Mouse (Mus musculus) T-cell, adult 2 months (primary cell): ENCODE data around the gene Tmcc2.

Experiments used
- DNase-seq: peaks from one replicate; pipeline ENCODE4 v3.0.0; 2022; ENCODE audit warnings: low spot score

Tmcc2 gene

DNA sequence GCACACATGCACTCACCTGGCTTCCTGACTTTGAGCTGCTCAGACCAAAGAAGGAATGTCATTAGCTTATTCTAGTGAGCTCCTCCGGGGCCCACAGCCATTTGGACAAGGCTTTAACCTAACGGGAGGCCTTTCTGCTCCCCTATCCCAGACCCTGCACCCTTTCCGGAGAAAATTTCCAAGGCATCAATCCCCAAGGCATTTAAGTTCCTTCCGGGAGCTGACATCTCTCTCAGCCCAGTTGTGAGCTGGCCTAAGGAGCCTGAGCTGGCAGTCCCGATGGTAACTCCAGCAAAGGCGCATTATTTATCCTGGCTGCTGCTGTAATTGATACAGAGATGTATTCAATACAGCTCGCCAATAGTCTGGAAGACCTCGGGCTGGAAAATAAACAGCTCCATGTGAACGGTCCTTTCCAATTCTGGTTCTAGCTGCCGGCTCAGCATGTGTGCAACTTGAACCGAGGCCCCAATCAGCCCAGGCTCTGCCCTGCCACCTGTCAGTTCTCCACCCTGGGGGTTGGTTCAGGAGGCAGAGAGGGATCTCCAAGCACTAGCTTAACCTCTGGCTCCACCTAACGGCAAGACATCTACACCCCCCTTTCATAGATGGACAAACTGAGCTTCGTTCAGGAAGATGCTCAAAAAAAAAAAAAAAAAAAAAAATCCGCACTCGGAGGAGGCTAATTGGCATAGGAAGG, 1.0 kb downstream of the Tmcc2 start:
- DNase-seq, result peak; percentile 15

DNA sequence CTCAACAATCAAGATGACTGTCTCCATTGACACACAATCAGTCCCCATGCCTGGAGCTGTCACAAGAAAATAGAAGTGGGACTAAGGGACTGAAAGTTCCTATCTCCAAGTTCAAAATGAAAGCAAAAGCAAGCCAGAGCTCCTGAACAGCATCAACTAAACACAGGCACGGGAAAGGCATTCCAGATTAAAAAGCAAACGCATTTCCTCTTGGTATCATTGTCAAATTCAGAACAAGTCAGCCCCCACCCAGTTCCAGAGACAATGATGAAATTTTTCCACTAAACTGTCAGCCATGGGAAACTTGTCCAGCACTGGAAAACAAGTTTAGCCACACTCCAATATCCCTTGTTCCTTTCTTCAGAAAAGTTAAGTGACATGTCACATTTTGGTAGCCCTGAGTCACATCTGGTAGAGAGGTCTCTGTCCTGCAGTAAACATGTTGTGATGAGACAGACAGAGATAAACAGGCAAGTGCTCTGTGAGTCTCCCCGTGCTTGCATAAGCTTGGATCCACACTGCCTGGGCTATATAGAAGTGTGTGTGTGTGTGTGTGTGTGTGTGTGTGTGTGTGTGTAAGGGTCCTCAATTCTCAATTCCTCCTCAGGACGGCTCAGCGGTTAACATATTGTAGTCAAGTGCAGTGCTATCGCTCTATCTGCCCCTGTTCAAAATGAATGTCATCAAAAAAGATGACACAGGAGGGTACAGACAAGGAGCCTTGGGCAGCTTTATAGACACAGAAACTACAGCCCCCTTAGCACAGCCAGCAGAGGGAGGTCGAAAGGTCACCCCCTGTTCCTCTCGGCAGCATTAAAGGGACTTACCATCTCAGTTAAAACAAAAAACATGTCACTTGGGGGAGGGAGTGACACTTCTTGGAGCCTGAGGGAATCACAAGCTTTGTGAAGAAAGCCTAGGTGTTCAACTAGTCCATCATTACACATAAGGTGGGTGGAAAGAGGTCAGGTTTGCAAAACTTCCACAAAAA, 2.0 kb downstream of the Tmcc2 start:
- DNase-seq, result no peak

DNA sequence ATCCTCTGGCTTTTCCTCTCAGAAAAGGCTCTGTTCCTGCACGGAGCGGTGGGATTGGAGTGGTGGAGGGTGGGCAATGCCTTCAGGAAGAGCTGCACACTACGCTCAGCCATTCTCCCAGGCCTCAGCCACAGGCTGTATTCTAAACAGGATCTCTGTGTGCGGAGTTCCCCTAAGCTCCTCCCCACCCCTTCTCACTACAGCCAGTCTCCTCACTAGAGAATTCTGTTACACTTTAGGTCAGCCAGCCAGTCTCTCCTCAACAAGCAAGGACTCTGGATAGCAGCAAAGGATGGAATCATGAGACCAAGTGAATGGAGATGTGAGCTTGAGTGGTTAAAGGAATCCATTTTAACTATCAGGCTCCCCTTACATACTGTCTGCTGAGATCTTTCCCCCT, 3.1 kb downstream of the Tmcc2 start:
- no peak for DNase-seq

DNA sequence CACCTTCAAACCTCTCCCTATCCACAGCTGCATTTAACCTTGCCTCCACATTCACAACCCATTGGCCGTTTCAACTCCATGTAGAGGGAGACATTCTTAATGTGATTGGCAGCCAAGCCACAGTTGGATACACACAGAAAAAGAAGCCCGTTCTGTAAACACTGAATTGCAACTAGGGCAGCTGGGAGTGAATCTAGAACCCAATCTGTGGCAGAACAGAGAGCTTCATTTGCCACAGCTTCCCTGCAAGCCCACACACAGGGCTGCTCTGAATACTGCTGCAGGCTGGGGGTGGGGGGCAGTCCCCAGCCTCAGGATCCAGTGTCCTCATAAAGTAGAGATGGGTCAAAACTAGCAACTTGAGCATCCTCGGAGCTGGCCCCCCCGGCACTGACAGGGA, 4.8 kb downstream of the Tmcc2 start:
- DNase-seq, result no peak

DNA sequence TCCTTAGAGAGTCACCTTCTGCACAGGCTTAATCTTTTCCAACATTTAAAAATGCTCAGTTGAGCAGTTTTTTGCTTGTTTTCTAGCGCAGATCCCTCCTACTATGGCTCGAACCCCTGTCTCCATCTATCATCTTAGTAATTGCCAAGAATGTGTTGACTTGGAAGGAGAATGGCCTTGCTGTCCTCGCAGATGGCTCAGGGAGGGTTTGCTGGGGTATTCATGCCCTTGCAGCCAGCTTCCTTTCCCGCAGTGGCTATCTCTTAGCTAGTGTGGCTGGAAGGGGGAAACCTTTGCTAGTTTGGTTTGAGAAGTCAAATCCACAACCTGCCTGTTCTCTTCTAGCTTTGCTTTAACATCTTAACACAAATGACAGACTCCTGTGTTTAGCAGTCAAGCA, 5.4 kb downstream of the Tmcc2 start:
- no peak for DNase-seq

DNA sequence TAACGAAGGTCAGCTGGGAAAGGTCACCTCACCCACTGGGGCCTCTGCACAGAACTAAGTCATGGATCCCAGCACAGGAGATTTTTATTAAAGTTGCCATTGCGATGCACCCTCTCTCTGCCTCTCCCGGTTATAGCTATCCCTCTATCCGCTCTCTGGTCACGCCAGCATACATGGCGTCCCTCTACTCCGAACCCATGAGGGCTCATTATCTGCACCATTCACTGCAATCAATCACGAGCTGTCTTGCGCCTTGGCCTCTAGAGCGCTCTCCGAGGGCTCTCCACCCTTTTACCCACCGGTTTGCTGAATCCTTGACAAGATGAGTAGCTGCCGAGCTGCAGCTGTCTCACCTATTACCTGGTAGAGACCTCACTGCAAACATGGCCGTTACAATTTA, 5.8 kb downstream of the Tmcc2 start:
- no peak for DNase-seq

DNA sequence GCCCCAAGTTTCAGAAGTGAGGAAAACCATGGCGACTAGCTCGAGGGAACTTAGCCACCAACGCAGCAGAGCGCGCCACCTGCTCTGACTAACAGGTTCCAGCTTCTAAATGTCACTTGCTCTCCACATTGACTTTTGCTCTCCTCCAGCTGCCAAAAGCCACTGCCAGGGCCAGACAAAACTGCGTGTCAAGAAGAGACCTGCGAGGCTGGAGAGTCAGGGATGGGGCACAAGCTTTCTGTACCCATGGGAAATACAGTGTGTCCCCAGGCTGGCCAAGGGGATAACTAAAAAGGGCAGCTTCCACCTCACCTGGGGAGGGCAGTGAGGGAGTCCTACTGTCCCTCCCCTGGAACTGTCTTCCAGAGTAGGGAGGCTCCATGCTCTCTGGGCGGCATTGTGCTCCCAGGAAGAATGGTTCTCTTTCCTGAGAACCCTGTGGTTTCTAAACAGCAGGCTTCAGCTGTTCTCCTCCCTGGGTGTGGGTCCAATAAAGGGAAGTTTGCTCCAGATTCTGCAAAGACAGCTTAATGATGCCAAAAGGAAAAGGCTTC, 7.0 kb downstream of the Tmcc2 start:
- no peak for DNase-seq

DNA sequence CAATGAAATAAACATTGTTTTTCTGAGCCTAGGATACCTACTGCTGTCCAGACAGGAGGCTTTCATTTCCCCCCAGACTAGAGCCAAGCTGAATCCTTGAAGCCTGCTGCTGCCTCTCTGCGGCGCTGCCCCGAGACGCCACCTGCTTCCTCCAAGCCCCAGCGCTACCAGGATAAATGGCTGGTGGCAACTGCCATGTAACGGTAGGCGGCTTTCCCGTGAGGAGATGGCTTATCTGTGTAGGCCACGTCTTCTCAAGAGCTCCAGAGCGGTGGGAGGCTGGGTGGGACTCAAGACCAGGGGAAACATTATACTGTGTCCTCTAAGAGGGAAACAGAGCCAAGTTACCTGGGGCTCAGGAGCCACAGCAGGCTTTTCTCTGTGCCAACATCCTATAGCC, 9.2 kb downstream of the Tmcc2 start:
- no peak for DNase-seq

DNA sequence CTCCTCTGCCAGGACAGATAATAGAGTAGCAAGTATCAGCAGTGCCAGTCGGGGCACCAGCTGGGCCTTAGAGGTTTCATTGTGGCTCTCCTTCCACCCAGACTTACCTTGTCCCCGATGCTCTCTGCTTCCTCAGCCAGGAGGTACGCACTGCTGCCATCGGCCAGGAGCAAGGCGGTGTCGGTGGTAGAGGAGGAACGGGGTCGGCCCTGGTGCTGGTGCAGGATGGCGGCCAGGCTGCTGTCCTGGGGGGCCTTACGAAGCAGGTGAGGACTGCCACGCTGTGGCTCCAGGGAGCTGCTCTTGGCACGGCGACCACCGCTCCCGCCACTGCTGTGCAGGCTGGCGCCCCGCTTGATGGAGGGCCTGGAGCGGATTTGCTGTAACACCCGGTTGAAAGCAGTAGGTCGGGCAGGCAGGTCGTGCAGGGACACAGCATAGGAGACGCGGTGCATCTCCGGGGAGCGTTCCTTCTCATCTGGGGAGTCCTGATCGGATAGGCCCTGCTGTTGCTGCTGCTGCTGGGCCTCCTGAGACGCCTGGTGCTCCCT, 10.5 kb downstream of the Tmcc2 start:
- no peak for DNase-seq

DNA sequence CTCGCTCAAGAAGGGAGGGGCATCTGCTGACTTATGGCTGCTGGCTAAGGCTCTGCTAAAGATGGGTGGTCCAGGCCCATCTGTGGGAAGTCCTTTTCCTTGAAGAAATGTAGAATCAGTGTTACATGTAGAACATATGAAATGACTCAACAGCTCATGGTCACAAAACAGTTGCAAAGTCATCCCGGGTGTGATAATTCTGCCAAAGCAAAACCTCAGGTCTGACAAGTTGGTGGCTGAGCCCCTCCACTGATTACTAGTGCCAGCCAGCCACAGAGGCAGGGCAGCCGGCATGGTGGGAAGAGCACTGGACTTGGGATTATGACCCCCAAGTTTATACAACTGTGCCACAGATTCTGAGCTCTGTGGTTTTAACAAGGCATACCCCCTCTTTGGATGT, 13.3 kb downstream of the Tmcc2 start:
- no peak for DNase-seq

DNA sequence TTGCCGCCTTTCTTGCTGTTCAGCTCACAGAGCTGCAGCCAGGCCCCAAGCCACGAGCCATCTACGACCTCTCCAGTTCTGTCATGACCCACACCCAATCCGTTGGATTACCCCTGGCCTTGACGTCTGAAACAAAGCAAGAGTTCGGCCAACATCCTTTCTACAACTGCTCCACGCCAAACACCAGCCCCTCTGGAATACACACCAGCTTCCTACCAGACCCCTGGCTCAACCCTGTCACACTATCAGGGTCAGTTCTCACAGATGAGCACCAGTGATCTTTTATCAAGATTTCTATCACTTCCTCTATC, 14.1 kb downstream of the Tmcc2 start:
- DNase-seq, result no peak

DNA sequence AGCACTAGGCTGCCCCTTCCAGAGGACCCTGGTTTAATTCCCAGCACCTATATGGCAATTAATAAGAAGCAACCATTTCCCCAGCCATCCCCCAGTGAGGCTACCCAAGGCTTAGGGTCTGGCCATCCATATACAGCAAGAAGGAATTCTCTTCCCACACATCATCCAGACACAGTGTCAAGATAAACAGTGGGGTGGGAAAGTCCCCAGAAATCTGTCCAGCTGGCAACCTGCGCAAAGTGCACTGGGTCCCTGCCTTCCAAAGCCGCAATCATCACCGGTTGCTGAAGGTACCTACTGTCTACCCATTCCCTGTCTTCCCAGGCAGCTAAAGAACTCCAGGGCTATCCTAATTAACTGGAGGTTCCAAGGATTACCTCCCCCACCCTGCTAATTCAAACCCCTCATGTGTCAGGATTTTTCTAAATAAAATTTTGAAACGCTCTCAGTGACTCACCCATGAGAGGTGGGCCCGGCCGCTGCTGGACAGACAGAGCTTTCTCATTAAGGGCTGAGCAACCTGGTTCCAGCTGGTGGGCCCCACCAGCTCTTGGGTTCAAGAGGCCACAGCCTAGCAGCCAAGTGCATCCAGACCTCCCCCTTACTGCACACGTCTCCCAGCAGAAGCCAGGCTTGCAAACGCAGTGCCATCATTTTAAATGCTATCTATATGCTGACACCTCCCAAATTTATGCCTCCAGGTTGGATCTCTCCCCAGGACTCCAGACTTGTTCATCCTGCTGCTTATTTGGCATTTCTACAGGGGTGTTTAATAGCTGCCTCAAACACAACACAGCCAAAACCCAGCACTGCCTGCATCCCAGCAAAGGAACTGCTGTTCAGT, 14.6 kb downstream of the Tmcc2 start:
- DNase-seq, result no peak

DNA sequence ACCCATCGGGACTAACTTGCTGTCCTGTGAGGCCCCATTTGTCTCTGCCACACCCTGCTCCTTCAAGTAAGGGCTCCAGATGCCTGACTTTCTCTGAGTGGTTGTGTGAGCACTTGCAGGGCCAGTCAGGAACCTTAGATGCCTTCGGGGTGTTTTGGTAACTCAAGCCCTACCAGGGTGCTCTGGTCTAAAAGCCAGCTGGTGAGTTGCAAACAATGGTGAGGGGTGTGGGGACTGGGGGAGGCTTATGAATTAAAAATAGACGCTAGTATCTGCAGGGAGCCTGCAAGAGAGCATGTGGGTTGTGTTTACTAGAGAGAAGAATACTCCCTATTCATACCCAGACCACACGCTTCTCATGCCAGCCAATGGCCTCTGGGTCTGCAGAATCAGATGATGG, 15.8 kb downstream of the Tmcc2 start:
- no peak for DNase-seq

DNA sequence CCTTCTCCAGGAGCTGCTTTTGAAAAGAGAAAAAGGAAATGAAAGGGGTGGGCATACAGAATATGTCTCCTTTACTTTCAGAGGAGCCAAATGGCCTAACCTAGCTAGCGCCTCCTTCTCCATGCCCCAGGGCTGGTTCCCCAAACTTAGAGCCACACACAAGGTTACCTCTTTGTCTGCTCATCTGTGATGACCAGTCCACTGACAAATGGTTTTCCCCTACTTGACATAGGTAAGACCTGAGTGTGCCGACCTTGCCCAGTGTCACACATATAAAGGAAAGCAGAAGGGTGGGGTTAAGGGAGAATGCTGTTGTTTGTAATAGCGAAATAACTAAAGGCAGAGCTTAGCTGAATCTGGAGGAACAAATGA, 16.2 kb downstream of the Tmcc2 start:
- no peak for DNase-seq

DNA sequence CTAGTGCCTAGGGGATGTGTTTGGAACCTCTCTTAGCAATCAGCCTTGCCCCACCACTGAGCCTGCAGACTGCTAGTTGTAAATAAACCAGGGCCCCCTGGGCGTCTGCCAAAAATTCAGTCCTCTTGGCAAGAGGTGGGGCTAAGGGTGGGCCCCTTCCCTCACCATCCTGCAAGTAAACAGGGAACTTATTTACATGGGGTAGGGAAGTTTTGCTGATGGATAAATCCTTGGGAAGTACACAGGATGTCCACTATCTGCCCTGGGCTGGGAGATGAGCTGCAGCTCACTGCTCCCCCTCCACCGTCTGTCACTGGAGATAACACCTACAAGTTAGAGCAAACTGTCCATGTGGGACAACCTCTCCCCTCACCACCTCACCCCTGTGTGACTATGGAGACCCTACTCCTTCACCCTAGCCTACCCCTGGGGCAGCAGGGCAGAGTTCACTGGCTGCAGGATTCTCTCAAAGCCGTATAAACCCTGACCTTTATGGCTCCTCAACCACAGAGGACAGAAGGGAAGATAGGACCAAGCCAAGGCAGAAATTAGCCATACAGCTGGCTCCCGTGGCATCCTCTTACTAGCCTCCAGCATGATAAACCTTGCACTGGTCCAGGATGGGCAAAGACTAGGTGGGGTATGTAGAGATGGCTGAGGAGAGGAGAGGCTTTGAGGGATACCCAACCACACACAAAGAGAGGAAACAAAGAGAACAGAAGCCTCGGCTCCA, 16.8 kb downstream of the Tmcc2 start:
- no peak for DNase-seq

DNA sequence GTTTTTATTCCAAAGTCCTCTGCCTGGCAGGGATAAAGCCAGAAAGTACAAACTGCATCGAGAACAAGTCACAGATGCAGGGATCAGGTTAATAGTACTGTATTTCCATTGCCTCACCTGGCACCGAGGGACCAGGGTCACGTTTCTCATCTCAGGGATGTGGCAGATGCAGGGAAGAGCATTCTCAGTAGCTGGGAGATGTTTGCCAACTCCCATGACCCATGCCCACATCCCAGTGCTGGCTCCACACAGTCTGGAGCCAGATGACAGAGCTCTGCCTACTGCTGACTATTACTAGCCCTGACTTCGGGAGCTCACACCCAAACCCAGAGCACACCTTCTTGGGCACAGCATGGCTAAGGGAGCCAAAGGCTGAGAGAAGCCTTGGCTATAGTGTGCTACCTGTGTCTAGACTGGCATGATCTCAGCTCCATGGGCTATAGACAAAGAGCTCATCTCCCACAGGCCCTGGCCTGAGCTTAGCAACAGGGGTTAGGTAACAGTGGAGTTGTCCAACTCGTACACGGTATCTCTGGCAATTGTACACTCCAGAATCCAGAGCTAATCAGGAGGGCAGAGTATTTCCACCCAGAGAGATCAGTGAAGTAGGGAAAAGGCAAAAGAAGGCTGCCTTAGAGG, 18.1 kb downstream of the Tmcc2 start:
- DNase-seq, result no peak

DNA sequence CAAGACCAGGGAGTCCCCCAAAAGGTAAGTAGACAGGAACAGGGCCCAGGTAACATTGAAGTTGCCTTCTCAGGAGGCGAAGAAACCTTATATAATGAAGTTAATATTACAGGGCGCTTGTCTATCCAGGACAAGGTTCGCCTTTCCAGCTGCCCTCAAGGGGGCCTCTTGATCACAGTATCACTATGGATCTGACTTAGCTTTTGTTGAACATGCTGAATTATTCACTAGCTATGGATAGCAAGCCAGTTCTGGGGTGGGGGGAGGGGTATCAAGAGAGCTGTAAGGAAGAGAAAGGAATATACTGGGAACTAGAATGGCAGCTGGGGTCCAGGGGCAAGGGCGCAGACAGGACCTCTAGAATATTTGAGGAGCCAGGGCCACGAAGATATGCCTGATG, 18.7 kb downstream of the Tmcc2 start:
- DNase-seq, result no peak

DNA sequence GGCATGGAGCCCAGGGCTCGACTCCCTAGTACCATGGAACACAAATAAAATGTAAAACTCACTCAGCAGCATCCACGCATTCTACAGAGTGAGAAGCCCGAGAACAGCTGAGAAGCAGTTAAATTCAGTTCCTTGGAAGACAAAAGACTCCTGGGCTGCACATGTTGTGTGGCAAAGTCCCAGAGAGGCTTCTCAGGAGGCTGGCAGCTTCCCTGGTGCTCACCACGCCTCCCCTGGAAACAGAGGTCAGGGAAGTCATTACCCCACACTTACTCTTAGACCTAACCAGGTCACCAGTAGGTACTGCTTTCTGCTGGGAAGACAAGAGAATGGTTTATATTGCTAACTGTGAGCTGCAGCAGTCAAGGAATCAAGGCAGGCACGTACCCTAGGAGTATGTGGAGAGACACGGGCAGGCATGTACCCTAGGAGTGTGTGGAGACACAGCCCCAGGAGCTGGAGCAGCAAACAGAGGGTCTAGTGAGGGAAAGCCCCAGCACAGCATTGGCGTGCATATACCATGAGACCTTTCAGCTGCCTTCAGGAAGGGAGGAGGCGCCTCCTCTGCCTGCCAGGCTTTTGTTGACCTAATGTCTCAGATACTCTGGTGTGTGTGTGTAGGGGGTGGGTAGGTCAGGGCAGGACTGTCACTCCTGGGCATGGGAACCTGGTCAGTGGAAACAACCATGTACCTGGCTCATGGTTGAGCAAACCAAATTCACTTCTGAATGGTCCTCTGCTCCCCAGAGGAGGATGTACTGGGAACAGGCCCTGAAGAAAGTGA, 19.6 kb downstream of the Tmcc2 start:
- no peak for DNase-seq

DNA sequence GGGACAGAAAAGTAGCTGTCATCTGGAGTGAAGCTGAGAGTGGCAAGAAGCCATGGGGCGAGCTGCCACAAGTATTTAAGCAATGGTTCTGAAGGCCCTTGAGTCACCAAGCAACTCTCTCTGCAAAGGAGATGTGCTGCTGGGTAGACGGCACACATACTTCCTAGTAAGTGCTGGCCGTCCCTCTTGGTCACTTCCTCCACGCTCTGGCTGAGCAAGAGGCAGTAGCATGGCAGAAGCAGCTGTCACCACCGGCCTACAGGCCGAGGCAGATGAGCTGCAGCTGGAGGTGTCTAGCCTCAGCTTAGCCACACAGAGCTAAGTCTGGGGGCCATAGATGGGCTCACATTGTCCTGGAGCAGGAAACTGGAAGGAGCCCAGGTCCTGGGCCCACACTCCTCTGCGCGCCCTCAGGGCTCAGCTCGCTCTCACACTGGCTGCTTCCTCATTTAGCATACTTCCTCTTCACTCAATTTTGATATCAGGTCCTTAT, 20.4 kb downstream of the Tmcc2 start:
- no peak for DNase-seq
